Mouse (Mus musculus) hindbrain, embryonic 14.5 days (tissue): Measurements from ENCODE around the gene E2f8. TPM values are rescaled to one million over a fixed set of nuclear protein-coding genes. Genes with fewer than 3 reads are reported as not detected.

Experiments used
- ATAC-seq: fragments of 200-750 bp; cut with Nextera tagmentation; 2 replicates; pipeline ENCODE4 v1.8.0; 2017; ENCODE audit warnings: moderate number of reproducible peaks, mild to moderate bottlenecking, moderate TSS enrichment, moderate library complexity; ENCODE audit not compliant: low FRiP score
- DNase-seq: peaks from one replicate; pipeline ENCODE4 v3.0.0-alpha.2; 2015; ENCODE audit warnings: low spot score
- H3K27ac ChIP-seq: fragments of 300-500 bp; sonication (generic); 2 replicates; pipeline ENCODE4 v1.5.1; 2014; ENCODE audit warnings: mild to moderate bottlenecking, moderate library complexity
- H3K27me3 ChIP-seq: fragments of 300-500 bp; sonication (generic); 2 replicates; pipeline ENCODE4 v1.6.1; 2014; ENCODE audit warnings: mild to moderate bottlenecking, low read length, mixed read lengths; ENCODE audit not compliant: control insufficient read depth, insufficient read depth
- H3K36me3 ChIP-seq: fragments of 300-500 bp; sonication (generic); replicated peaks from 2 replicates; pipeline ENCODE4 v1.6.1; 2014; ENCODE audit not compliant: control insufficient read depth, insufficient read depth
- H3K4me1 ChIP-seq: fragments of 300-500 bp; sonication (generic); replicated peaks from 2 replicates; pipeline ENCODE4 v1.6.1; 2014; ENCODE audit warnings: antibody characterized with exemption, low read length, mixed read lengths; ENCODE audit not compliant: control insufficient read depth, insufficient read depth
- H3K4me2 ChIP-seq: fragments of 300-500 bp; sonication (generic); replicated peaks from 2 replicates; pipeline ENCODE4 v1.6.1; 2014; ENCODE audit warnings: mild to moderate bottlenecking, moderate library complexity
- H3K4me3 ChIP-seq: fragments of 300-500 bp; sonication (generic); replicated peaks from 2 replicates; pipeline ENCODE4 v1.5.1; 2014; ENCODE audit warnings: mild to moderate bottlenecking, low read length
- H3K9ac ChIP-seq: fragments of 300-500 bp; sonication (generic); 2 replicates; pipeline ENCODE4 v1.6.1; 2014
- H3K9me3 ChIP-seq: fragments of 300-500 bp; sonication (generic); 2 replicates; pipeline ENCODE4 v1.6.1; 2016; ENCODE audit warnings: low read length; ENCODE audit not compliant: control insufficient read depth
- WGBS: fragments of 180-500 bp; shearing (Covaris S2); extraction: QIAGEN DNeasy Blood & Tissue Kit; methylation state at CpG from one replicate; pipeline ENCODE4 v1.1.7; 2014; 5-methylcytosine and 5-hydroxymethylcytosine counted together
- polyA plus RNA-seq: library from polyadenylated mRNA; unstranded; fragments of >200 nt; fragmentation: Nextera tagmentation; extraction: Ambion mirVana; gene quantifications from 2 replicates; pipeline ENCODE4 v1.2.1, GENCODE M21; 2014

E2f8 gene
- polyA plus RNA-seq, 1 experiment from 2014 or later = 2.4 TPM

DNA sequence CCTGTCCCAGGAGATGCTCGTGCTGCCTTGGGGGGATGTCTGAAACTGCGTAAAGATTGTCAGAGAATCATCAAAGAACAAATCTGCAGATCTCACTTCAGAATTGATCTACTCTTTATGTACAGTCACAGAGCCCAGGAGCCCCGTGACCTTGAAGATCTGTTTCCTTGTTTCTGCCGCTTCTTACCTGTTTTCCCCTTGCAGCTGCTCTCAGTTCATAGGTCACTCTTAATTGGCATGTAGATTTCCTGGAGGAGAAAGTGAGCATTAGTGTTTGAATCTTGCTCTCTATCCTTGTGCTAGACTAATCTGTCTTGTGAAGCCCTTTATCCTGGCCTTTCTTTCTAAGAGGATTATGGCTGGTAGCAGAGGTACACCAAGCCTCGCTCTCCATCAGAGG, 59.7 kb downstream of the E2f8 start:
- Histone ChIP-seq H3K4me1 (no peaks in the 10 kb centered on the region), H3K27me3 (no peaks in the 10 kb centered on the region), H3K4me3 (no peak overlapping the region), H3K36me3 (peaks cover 94% of the 10 kb centered on the region), H3K4me2 (no peak overlapping the region), H3K27ac (no peak overlapping the region), H3K9ac (no peak overlapping the region), H3K9me3 (no peaks in the 10 kb centered on the region)
- whole genome bisulfite sequencing = 83% methylated on average over 5 of the region's 5 CpGs
- ATAC-seq (no peak), DNase-seq (no peak)

Other genes with a start within 250 kb of the E2f8 start
- not detected in 2 replicates for gene Mrgprb3, start 237.8 kb downstream of the E2f8 start, polyA plus RNA-seq
- 44.1 and 45.1 TPM in 2 replicates for gene Zdhhc13, start 92.6 kb downstream of the E2f8 start, polyA plus RNA-seq
- gene Csrp3, start 33.6 kb downstream of the E2f8 start, polyA plus RNA-seq = not detected in 2 replicates
- gene Nav2, start 27.1 kb upstream of the E2f8 start, polyA plus RNA-seq = 19.5 and 28.2 TPM in 2 replicates